Mouse (Mus musculus): ENCODE measurements around the gene Antxr1. TPM values are rescaled to one million over a fixed set of nuclear protein-coding genes. Genes with fewer than 3 reads are reported as not detected.
A peak's percentile ranks its signal among the peaks of the same experiment; 100 is the strongest.

The Antxr1 gene
- total and polyA plus RNA-seq, 3 experiments, result 0.16 to 0.23 (median 0.21) TPM

DNA sequence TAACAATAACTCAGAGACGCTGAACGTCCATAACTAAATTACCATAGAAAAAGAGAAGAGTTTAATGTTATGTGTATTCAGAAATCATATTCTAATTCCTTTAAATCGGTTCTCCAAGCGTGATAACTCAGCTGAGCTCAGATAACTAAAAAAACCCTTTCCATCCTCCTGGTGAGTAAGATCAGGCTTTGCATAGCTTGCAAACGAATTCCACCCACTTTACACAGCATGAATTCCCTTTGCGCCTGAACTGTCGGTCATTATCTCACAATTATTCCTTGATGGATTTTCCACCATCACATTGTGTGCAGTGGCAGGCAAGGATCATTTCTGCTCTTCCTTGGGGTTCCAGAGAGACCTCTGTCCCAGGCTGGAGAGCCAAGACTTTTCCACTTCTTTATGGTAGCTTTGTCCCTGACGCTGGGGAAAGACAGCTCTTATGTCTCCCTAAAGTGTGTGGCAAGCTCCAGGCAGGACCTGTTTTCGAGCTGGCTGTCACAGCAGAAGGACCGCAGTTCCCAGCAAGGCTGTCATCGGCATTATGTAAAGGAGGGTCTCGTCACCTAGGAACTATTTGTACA lies 201.6 kb downstream of the Antxr1 start:
- Histone ChIP-seq H3K9me3 (replicated peaks; ENCODE audit: low read length) (peaks cover 7% of the 10 kb centered on the region), H3K4me3 (replicated peaks in 1 of 3; ENCODE audit: low read depth in 2 of 3, low read length in 2 of 3, poor library complexity in 1 of 3) (no peak overlapping the region), H3K79me2 (replicated peaks; ENCODE audit: control insufficient read depth, extremely low read depth, insufficient read depth, poor library complexity, severe bottlenecking) (no peaks in the 10 kb centered on the region), H3K9ac (ENCODE audit: insufficient read depth, low read depth) (no peak overlapping the region), H3K36me3 (replicated peaks in 1 of 2; ENCODE audit: control insufficient read depth in 1 of 2, insufficient read depth in 1 of 2, low read length in 1 of 2) (no peaks in the 10 kb centered on the region), H3K27me3 (replicated peaks) (no peaks in the 10 kb centered on the region), H3K27ac (ENCODE audit: insufficient read depth, low read depth) (no peak overlapping the region), H3K4me2 (ENCODE audit: insufficient read depth, low read depth, poor library complexity, severe bottlenecking) (no peak overlapping the region), H3K4me1 (ENCODE audit: control insufficient read depth in 1 of 2, insufficient read depth in 2 of 2) (0 out of 4 replicates have a peak, but pooled peaks cover 0 to 2% of the 10 kb centered on the region in 2 experiments)
- no peak for TF ChIP-seq TBP (conservative IDR thresholded peaks at IDR 0.05; ENCODE audit: low read depth, low read length)
- dilution Hi-C loops (cut with MboI; ENCODE audit: extremely low pct_ligation_motif_present, extremely low pct_unique_long_range_greater_than_20kb, low sequenced_read_pairs) (no loop called here), in situ Hi-C loops (cut with MboI; ENCODE audit: low pct_ligation_motif_present, low pct_unique_long_range_greater_than_20kb, low sequenced_read_pairs) (no loop called here)
- DNase-seq (ENCODE audit: extremely low read depth), result no peak

DNA sequence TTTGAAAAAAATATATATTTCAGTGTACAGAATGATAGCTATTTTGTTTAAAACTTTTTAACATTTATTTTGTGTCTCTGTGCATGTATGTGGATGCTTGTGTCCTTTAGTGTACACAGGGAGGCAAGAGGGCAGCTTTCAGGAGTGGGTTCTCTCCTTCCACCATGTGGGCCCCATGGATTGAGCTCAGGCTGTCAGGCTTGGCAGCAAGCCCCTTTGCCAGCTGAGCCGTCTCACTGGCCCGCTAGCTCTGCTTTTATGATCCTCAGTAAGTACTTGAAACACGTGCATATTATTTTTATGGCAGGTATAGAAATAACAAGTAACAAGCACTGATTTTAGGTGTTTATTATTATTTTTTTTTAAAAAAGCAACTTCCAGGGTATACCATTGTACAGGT lies 202.1 kb downstream of the Antxr1 start:
- in situ Hi-C loops (cut with MboI; ENCODE audit: low pct_ligation_motif_present, low pct_unique_long_range_greater_than_20kb, low sequenced_read_pairs), result no loop called here
- Histone ChIP-seq H3K4me3 (replicated peaks in 1 of 3; ENCODE audit: low read depth in 2 of 3, low read length in 2 of 3, poor library complexity in 1 of 3) (no peak overlapping the region), H3K4me1 (ENCODE audit: control insufficient read depth in 1 of 2, insufficient read depth in 2 of 2) (0 out of 4 replicates have a peak, but pooled peaks cover 0 to 2% of the 10 kb centered on the region in 2 experiments), H3K27ac (ENCODE audit: insufficient read depth, low read depth) (no peak overlapping the region), H3K27me3 (replicated peaks) (no peaks in the 10 kb centered on the region), H3K79me2 (replicated peaks; ENCODE audit: control insufficient read depth, extremely low read depth, insufficient read depth, poor library complexity, severe bottlenecking) (no peaks in the 10 kb centered on the region), H3K4me2 (ENCODE audit: insufficient read depth, low read depth, poor library complexity, severe bottlenecking) (no peak overlapping the region), H3K9me3 (replicated peaks; ENCODE audit: low read length) (peaks cover 7% of the 10 kb centered on the region), H3K36me3 (replicated peaks in 1 of 2; ENCODE audit: control insufficient read depth in 1 of 2, insufficient read depth in 1 of 2, low read length in 1 of 2) (no peaks in the 10 kb centered on the region), H3K9ac (ENCODE audit: insufficient read depth, low read depth) (no peak overlapping the region)
- no peak for DNase-seq (ENCODE audit: extremely low read depth)
- dilution Hi-C loops (cut with MboI; ENCODE audit: extremely low pct_ligation_motif_present, extremely low pct_unique_long_range_greater_than_20kb, low sequenced_read_pairs), result no loop called here
- TF ChIP-seq MYC (IDR thresholded peaks at IDR 0.05; ENCODE audit: low read depth, low read length) (no peak), MEF2A (IDR thresholded peaks at IDR 0.05; ENCODE audit: borderline replicate concordance, low read depth, low read length) (no peak), USF1 (IDR thresholded peaks at IDR 0.05; ENCODE audit: low read depth, low read length) (no peak), JUND (conservative IDR thresholded peaks at IDR 0.05; ENCODE audit: low read depth, low read length) (no peak), MAX (IDR thresholded peaks at IDR 0.05; ENCODE audit: low read length) (no peak), ELF1 (IDR thresholded peaks at IDR 0.05; ENCODE audit: low read depth, low read length) (no peak), POLR2A (IDR thresholded peaks at IDR 0.05; ENCODE audit: low read depth, low read length) (no peak), ZMIZ1 (IDR thresholded peaks at IDR 0.05; ENCODE audit: low read depth, low read length) (no peak), CHD1 (IDR thresholded peaks at IDR 0.05; ENCODE audit: low read depth, low read length) (no peak), JUN (IDR thresholded peaks at IDR 0.05; ENCODE audit: insufficient read depth, low read depth, low read length) (no peak), ZKSCAN1 (IDR thresholded peaks at IDR 0.05; ENCODE audit: borderline replicate concordance, low read depth, low read length) (no peak), MAZ (IDR thresholded peaks at IDR 0.05; ENCODE audit: low read depth, low read length) (no peak)

DNA sequence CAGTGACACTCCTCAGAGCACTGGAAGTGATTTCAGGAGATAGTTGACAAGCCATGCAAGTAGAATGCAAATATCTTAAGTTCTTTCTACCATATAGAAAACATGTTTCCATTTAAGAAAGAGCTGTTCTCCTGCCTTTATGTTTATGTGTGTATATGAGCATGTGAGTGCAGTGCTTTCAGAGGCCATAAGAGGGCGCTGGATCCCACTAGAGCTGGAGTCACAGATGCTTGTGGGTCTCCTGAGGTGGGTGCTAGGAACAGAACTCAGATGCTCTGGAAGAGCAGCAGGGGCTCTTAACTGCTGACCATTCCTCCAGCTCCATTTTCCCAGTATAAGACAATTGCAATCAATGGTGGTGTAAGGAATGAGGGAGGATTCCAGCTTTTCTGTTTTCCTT lies 204.5 kb downstream of the Antxr1 start:
- Histone ChIP-seq H3K4me3 (replicated peaks in 1 of 3; ENCODE audit: low read depth in 2 of 3, low read length in 2 of 3, poor library complexity in 1 of 3) (no peak overlapping the region), H3K79me2 (replicated peaks; ENCODE audit: control insufficient read depth, extremely low read depth, insufficient read depth, poor library complexity, severe bottlenecking) (no peaks in the 10 kb centered on the region), H3K27me3 (replicated peaks) (no peaks in the 10 kb centered on the region), H3K9ac (ENCODE audit: insufficient read depth, low read depth) (no peak overlapping the region), H3K27ac (ENCODE audit: insufficient read depth, low read depth) (no peak overlapping the region), H3K4me2 (ENCODE audit: insufficient read depth, low read depth, poor library complexity, severe bottlenecking) (no peak overlapping the region), H3K9me3 (replicated peaks; ENCODE audit: low read length) (peaks cover 7% of the 10 kb centered on the region), H3K36me3 (replicated peaks in 1 of 2; ENCODE audit: control insufficient read depth in 1 of 2, insufficient read depth in 1 of 2, low read length in 1 of 2) (no peaks in the 10 kb centered on the region), H3K4me1 (ENCODE audit: control insufficient read depth in 1 of 2, insufficient read depth in 2 of 2) (peaks cover 8 to 17% of the 10 kb centered on the region in 2 experiments; a peak in 3 of 4 replicates)
- TF ChIP-seq CTCF (conservative IDR thresholded peaks at IDR 0.05 in 1 of 2, IDR thresholded peaks at IDR 0.05 in 1 of 2; ENCODE audit: low read depth in 2 of 2, low read length in 2 of 2) (peak in 1 of 2 experiments; percentile 25; a peak in 1 of 4 replicates), MAX (IDR thresholded peaks at IDR 0.05; ENCODE audit: low read length) (no peak)
- dilution Hi-C loops (cut with MboI; ENCODE audit: extremely low pct_ligation_motif_present, extremely low pct_unique_long_range_greater_than_20kb, low sequenced_read_pairs), result no loop called here
- DNase-seq (ENCODE audit: extremely low read depth), result no peak
- in situ Hi-C loops (cut with MboI; ENCODE audit: low pct_ligation_motif_present, low pct_unique_long_range_greater_than_20kb, low sequenced_read_pairs), result no loop called here
